Mouse (Mus musculus): ENCODE measurements around the gene Supt6. TPM values are rescaled to one million over a fixed set of nuclear protein-coding genes. Genes with fewer than 3 reads are reported as not detected.

The Supt6 gene
- total and polyA plus RNA-seq, 3 experiments, result 30.4 to 99.9 (median 65.5) TPM

DNA sequence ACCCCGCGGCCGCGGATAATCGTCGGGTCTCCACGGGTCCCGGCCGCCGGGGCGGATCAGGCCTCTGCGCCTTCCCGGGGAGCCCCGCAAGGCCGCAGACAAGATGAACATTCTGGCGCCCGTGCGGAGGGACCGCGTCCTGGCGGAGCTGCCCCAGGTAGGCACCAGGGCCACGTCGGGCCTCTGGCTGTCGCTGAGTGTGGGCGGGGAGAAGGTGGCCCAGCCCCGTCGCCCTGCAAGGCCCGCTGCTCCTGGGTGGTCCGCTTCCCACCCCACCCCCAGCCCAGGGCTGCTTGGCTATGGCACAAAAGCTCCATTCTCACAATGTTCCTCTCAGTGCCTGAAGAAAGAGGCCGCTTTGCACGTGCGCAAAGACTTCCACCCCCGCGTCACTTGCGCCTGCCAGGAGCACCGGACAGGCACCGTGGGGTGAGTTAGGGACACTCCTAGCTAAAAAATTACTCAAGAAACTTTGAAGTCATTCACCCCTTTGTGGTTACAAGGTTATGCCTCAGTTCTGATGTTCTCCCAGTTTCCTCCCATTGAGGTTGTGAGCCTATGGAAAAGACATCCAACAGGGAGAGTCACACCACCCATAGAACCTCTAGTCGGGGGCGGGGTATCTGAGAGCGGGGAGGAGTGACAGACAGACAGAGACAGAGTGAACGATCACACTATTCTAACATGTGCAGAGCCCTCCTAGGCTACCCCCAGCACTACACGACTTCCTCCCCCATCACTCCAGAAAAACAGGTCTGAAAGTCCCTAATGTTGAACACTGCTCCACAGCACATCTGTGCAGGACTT is 56.4 kb downstream of the Supt6 start:
- Histone ChIP-seq H3K27me3 (replicated peaks) (peaks cover 19% of the 10 kb centered on the region), H3K4me2 (ENCODE audit: insufficient read depth, low read depth, poor library complexity, severe bottlenecking) (no peak overlapping the region), H3K36me3 (replicated peaks in 1 of 2; ENCODE audit: control insufficient read depth in 1 of 2, insufficient read depth in 1 of 2, low read length in 1 of 2) (no peaks in the 10 kb centered on the region), H3K9ac (ENCODE audit: insufficient read depth, low read depth) (no peak overlapping the region), H3K9me3 (replicated peaks; ENCODE audit: low read length) (peaks cover 12% of the 10 kb centered on the region), H3K4me3 (replicated peaks in 1 of 3; ENCODE audit: low read depth in 2 of 3, low read length in 2 of 3, poor library complexity in 1 of 3) (no peak overlapping the region), H3K4me1 (ENCODE audit: control insufficient read depth in 1 of 2, insufficient read depth in 2 of 2) (peaks cover 0 to 3% of the 10 kb centered on the region in 2 experiments; a peak in 1 of 4 replicates), H3K27ac (ENCODE audit: insufficient read depth, low read depth) (no peak overlapping the region), H3K79me2 (replicated peaks; ENCODE audit: control insufficient read depth, extremely low read depth, insufficient read depth, poor library complexity, severe bottlenecking) (no peaks in the 10 kb centered on the region)
- dilution Hi-C loops (cut with MboI; ENCODE audit: extremely low pct_ligation_motif_present, extremely low pct_unique_long_range_greater_than_20kb, low sequenced_read_pairs), result no loop called here
- TF ChIP-seq JUN (IDR thresholded peaks at IDR 0.05; ENCODE audit: insufficient read depth, low read depth, low read length) (no peak), TBP (conservative IDR thresholded peaks at IDR 0.05; ENCODE audit: low read depth, low read length) (no peak), CHD1 (IDR thresholded peaks at IDR 0.05; ENCODE audit: low read depth, low read length) (no peak), MXI1 (IDR thresholded peaks at IDR 0.05; ENCODE audit: low read depth, low read length) (no peak), ZKSCAN1 (IDR thresholded peaks at IDR 0.05; ENCODE audit: borderline replicate concordance, low read depth, low read length) (no peak), JUND (conservative IDR thresholded peaks at IDR 0.05; ENCODE audit: low read depth, low read length) (no peak), E2F4 (IDR thresholded peaks at IDR 0.05; ENCODE audit: insufficient replicate concordance, low read depth, low read length) (no peak), ZMIZ1 (IDR thresholded peaks at IDR 0.05; ENCODE audit: low read depth, low read length) (no peak), USF1 (IDR thresholded peaks at IDR 0.05; ENCODE audit: low read depth, low read length) (no peak), CHD2 (IDR thresholded peaks at IDR 0.05; ENCODE audit: low read length) (no peak), KAT2A (IDR thresholded peaks at IDR 0.05; ENCODE audit: insufficient replicate concordance, low read length) (no peak), EP300 (IDR thresholded peaks at IDR 0.05; ENCODE audit: low read length) (no peak), POLR2AphosphoS2 (IDR thresholded peaks at IDR 0.05; ENCODE audit: low read depth, low read length) (no peak), RCOR1 (conservative IDR thresholded peaks at IDR 0.05; ENCODE audit: low read depth, low read length) (no peak), SMC3 (IDR thresholded peaks at IDR 0.05; ENCODE audit: low read depth, low read length) (no peak), UBTF (IDR thresholded peaks at IDR 0.05; ENCODE audit: low read depth, low read length) (no peak)
- in situ Hi-C loops (cut with MboI; ENCODE audit: low pct_ligation_motif_present, low pct_unique_long_range_greater_than_20kb, low sequenced_read_pairs), result loop anchor here (5.0 kb wide), 1 partner anchor 43 kb away; no protein-coding TSS in a partner anchor
- DNase-seq (ENCODE audit: extremely low read depth), result no peak

GRCm38 (mm10) chr11:78188331-78189233 is 57.2 kb downstream of the Supt6 start, which contains the start of gene Rab34:
Gene Rab34, plus strand, starts transcription at chr11:78188430.
- TF ChIP-seq JUND (conservative IDR thresholded peaks at IDR 0.05; ENCODE audit: low read depth, low read length), result no peak
- no peak for TF ChIP-seq ZNF384 (IDR thresholded peaks at IDR 0.05; ENCODE audit: low read depth, low read length)
- no peak for TF ChIP-seq GABPA (IDR thresholded peaks at IDR 0.05; ENCODE audit: insufficient replicate concordance, low read depth, low read length)
- TF ChIP-seq SIN3A (IDR thresholded peaks at IDR 0.05; ENCODE audit: low read length), result no peak
- Histone ChIP-seq H3K27me3 (replicated peaks) (peaks cover 16% of the 10 kb centered on the region), H3K27ac (ENCODE audit: insufficient read depth, low read depth) (no peak within 1 kb of the TSS), H3K4me2 (ENCODE audit: insufficient read depth, low read depth, poor library complexity, severe bottlenecking) (no peak within 1 kb of the TSS), H3K79me2 (replicated peaks; ENCODE audit: control insufficient read depth, extremely low read depth, insufficient read depth, poor library complexity, severe bottlenecking) (no peaks in the 10 kb centered on the region), H3K9me3 (replicated peaks; ENCODE audit: low read length) (peaks cover 8% of the 10 kb centered on the region), H3K9ac (ENCODE audit: insufficient read depth, low read depth) (no peak within 1 kb of the TSS), H3K4me3 (replicated peaks in 1 of 3; ENCODE audit: low read depth in 2 of 3, low read length in 2 of 3, poor library complexity in 1 of 3) (no peak within 1 kb of the TSS), H3K4me1 (ENCODE audit: control insufficient read depth in 1 of 2, insufficient read depth in 2 of 2) (peaks cover 0 to 7% of the 10 kb centered on the region in 2 experiments; a peak in 1 of 4 replicates), H3K36me3 (replicated peaks in 1 of 2; ENCODE audit: control insufficient read depth in 1 of 2, insufficient read depth in 1 of 2, low read length in 1 of 2) (no peaks in the 10 kb centered on the region)
- DNase-seq (ENCODE audit: extremely low read depth), result no peak
- in situ Hi-C loops (cut with MboI; ENCODE audit: low pct_ligation_motif_present, low pct_unique_long_range_greater_than_20kb, low sequenced_read_pairs) (loop anchor here (5.0 kb wide), 1 partner anchor 44 kb away; no protein-coding TSS in a partner anchor), dilution Hi-C loops (cut with MboI; ENCODE audit: extremely low pct_ligation_motif_present, extremely low pct_unique_long_range_greater_than_20kb, low sequenced_read_pairs) (no loop called here)

Data from CH12.LX (cell line).